8 mouse cellular contexts compared by ENCODE assay signal in genomic region chr11:58978027-58978705, GRCm38 (mm10). TPM values are rescaled to one million over a fixed set of nuclear protein-coding genes. Genes with fewer than 3 reads are reported as not detected.
A peak's percentile ranks its signal among the peaks of the same experiment; 100 is the strongest.
DNase-seq lines count a peak whose midpoint lies in the region; ATAC-seq and TF ChIP-seq lines count a peak whose summit lies in the region.

Gene Trim11, plus strand, starts transcription at chr11:58978093.

- peak; percentile 78 to 96 for TF ChIP-seq POLR2A in MEL (IDR thresholded peaks at IDR 0.05; ENCODE audit: control insufficient read depth in 1 of 2, insufficient read depth in 1 of 2, low read depth in 1 of 2, low read length in 2 of 2, poor library complexity in 1 of 2)

- no peak for TF ChIP-seq CTCF in MEL (IDR thresholded peaks at IDR 0.05 in 2 of 3, conservative IDR thresholded peaks at IDR 0.05 in 1 of 3; ENCODE audit: control insufficient read depth in 1 of 3, insufficient read depth in 1 of 3, low read depth in 2 of 3, low read length in 3 of 3, poor library complexity in 1 of 3, severe bottlenecking in 1 of 3)

- no peaks in the 10 kb centered on the region for H3K27me3 ChIP-seq in MEL (ENCODE audit: control insufficient read depth in 1 of 2, insufficient read depth in 2 of 2, low read length in 2 of 2)
- H3K27me3 ChIP-seq in forebrain, embryonic 14.5 days (replicated peaks; ENCODE audit: control insufficient read depth, insufficient read depth, low read length) = no peaks in the 10 kb centered on the region

- H3K4me3 ChIP-seq in MEL (ENCODE audit: control insufficient read depth in 1 of 2, insufficient read depth in 1 of 2, low read depth in 2 of 2, low read length in 2 of 2) = peak within 1 kb of the TSS; percentile 88 to 97
- H3K4me3 ChIP-seq in brown adipose tissue, adult 24 weeks (ENCODE audit: insufficient read depth, low read depth, low read length) = peak within 1 kb of the TSS; percentile 86
- peak within 1 kb of the TSS; percentile 99 for H3K4me3 ChIP-seq in forebrain, embryonic 14.5 days (ENCODE audit: low read depth, low read length)

- H3K9me3 ChIP-seq in MEL (replicated peaks; ENCODE audit: insufficient read depth, low read length) = no peaks in the 10 kb centered on the region
- H3K9me3 ChIP-seq in forebrain, embryonic 14.5 days (replicated peaks; ENCODE audit: control insufficient read depth, low read length) = no peaks in the 10 kb centered on the region

- TF ChIP-seq RAD21 in MEL (IDR thresholded peaks at IDR 0.05; ENCODE audit: low read depth, low read length) = no peak

- peak; percentile 92 for DNase-seq in MEL (ENCODE audit: low read depth, low spot score)
- peak; percentile 89 for DNase-seq in forebrain, embryonic 14.5 days (ENCODE audit: low spot score)
- DNase-seq in layer of hippocampus, adult 8-10 months (ENCODE audit: low spot score in 2 of 2) = no peak
- DNase-seq in lung, postnatal 10 days = peak; percentile 55
- peak; percentile 51 for DNase-seq in retina, adult 2 months (ENCODE audit: low read depth, low spot score)
- DNase-seq in thymus, postnatal 36 days = peak; percentile 69 to 76

- H3K9ac ChIP-seq in MEL (ENCODE audit: control insufficient read depth, low read depth, low read length, poor library complexity, severe bottlenecking) = peak within 1 kb of the TSS; percentile 81
- H3K9ac ChIP-seq in forebrain, embryonic 14.5 days (ENCODE audit: low read length) = peak within 1 kb of the TSS; percentile 91

- no peak for TF ChIP-seq EP300 in MEL (IDR thresholded peaks at IDR 0.05; ENCODE audit: low read depth in 1 of 2, low read length in 2 of 2)

- H3K79me2 ChIP-seq in MEL (ENCODE audit: control insufficient read depth, insufficient read depth, low read length, poor library complexity) = peaks cover 52% of the 10 kb centered on the region

- peak; percentile 89 for ATAC-seq in forebrain, embryonic 14.5 days
- peak; percentile 40 to 54 for ATAC-seq in hematopoietic stem cell, adult 5-6 weeks (replicated peaks in 1 of 2; ENCODE audit: insufficient read depth in 1 of 2, low FRiP score in 2 of 2, low TSS enrichment in 1 of 2, low read depth in 1 of 2, poor library complexity in 2 of 2, severe bottlenecking in 2 of 2)

- peak within 1 kb of the TSS; percentile 89 for H3K27ac ChIP-seq in MEL (ENCODE audit: control insufficient read depth, low read depth, low read length)
- H3K27ac ChIP-seq in brown adipose tissue, adult 24 weeks (replicated peaks; ENCODE audit: low read depth, low read length) = peak within 1 kb of the TSS; percentile 70
- peak within 1 kb of the TSS; percentile 48; the same call in 1 of the 2 replicates for H3K27ac ChIP-seq in forebrain, embryonic 14.5 days (ENCODE audit: low read depth, low read length)

- peak within 1 kb of the TSS; percentile 100 for H3K4me2 ChIP-seq in forebrain, embryonic 14.5 days (ENCODE audit: low read length)

- peaks cover 5 to 23% of the 10 kb centered on the region in 2 experiments; a peak in 3 of 4 replicates for H3K36me3 ChIP-seq in MEL (ENCODE audit: control insufficient read depth in 1 of 2, insufficient read depth in 2 of 2, low read length in 2 of 2)
- peaks cover 14% of the 10 kb centered on the region for H3K36me3 ChIP-seq in forebrain, embryonic 14.5 days (ENCODE audit: control insufficient read depth, insufficient read depth, low read length)

- under 1% methylated on average over 64 of the region's 64 CpGs for WGBS in forebrain, embryonic 14.5 days

- peaks cover 15 to 18% of the 10 kb centered on the region in 2 experiments for H3K4me1 ChIP-seq in MEL (ENCODE audit: control insufficient read depth in 1 of 2, insufficient read depth in 2 of 2, low read length in 2 of 2)
- H3K4me1 ChIP-seq in brown adipose tissue, adult 24 weeks (ENCODE audit: control insufficient read depth, insufficient read depth, insufficient read length, low read length) = peaks cover 14% of the 10 kb centered on the region
- H3K4me1 ChIP-seq in forebrain, embryonic 14.5 days (ENCODE audit: control insufficient read depth, insufficient read depth, low read length) = peaks cover 18% of the 10 kb centered on the region

TF ChIP-seq in MEL, 35 proteins besides CTCF, POLR2A, EP300 and RAD21:
- TF ChIP-seq MYC (IDR thresholded peaks at IDR 0.05; ENCODE audit: low read depth, low read length) (0 out of 2 replicates have a peak, but pooled peaks have one; percentile 20), POLR2AphosphoS2 (IDR thresholded peaks at IDR 0.05; ENCODE audit: low read length) (peak; percentile 93; the same call in 1 of the 2 replicates), MAFK (IDR thresholded peaks at IDR 0.05; ENCODE audit: borderline replicate concordance, low read depth, low read length) (no peak), KAT2A (conservative IDR thresholded peaks at IDR 0.05; ENCODE audit: low read depth, low read length) (no peak; the same call in 1 of the 2 replicates), MXI1 (IDR thresholded peaks at IDR 0.05; ENCODE audit: low read depth, low read length) (peak; percentile 50), E2F4 (IDR thresholded peaks at IDR 0.05; ENCODE audit: borderline replicate concordance, low read depth, low read length) (no peak), CHD1 (IDR thresholded peaks at IDR 0.05; ENCODE audit: low read depth, low read length) (no peak; the same call in 1 of the 2 replicates), JUND (IDR thresholded peaks at IDR 0.05; ENCODE audit: low read depth, low read length) (no peak), MYB (IDR thresholded peaks at IDR 0.05; ENCODE audit: low read depth, low read length) (no peak), GATA1 (IDR thresholded peaks at IDR 0.05; ENCODE audit: low read depth, low read length) (no peak), TBP (IDR thresholded peaks at IDR 0.05; ENCODE audit: low read depth, low read length) (peak; percentile 91), CHD2 (IDR thresholded peaks at IDR 0.05; ENCODE audit: low read length) (no peak), POLR2AphosphoS5 (IDR thresholded peaks at IDR 0.05; ENCODE audit: borderline replicate concordance, low read depth, low read length) (no peak), SMC3 (IDR thresholded peaks at IDR 0.05; ENCODE audit: low read depth, low read length) (no peak), ZC3H11A (IDR thresholded peaks at IDR 0.05; ENCODE audit: low read depth, low read length) (no peak), BHLHE40 (IDR thresholded peaks at IDR 0.05; ENCODE audit: borderline replicate concordance, low read depth, low read length) (no peak), TAL1 (IDR thresholded peaks at IDR 0.05; ENCODE audit: low read length) (no peak), ZKSCAN1 (IDR thresholded peaks at IDR 0.05; ENCODE audit: low read depth, low read length) (no peak), SIN3A (IDR thresholded peaks at IDR 0.05; ENCODE audit: low read length) (peak; percentile 93), GABPA (IDR thresholded peaks at IDR 0.05; ENCODE audit: low read depth, low read length) (0 out of 2 replicates have a peak, but pooled peaks have one; percentile 17), TCF12 (IDR thresholded peaks at IDR 0.05; ENCODE audit: low read depth, low read length) (peak; percentile 59; the same call in 1 of the 2 replicates), MEF2A (IDR thresholded peaks at IDR 0.05; ENCODE audit: extremely low read depth, insufficient replicate concordance, low read depth, low read length, poor library complexity, severe bottlenecking) (no peak), NRF1 (IDR thresholded peaks at IDR 0.05; ENCODE audit: insufficient read depth, low read depth, low read length, poor library complexity, severe bottlenecking) (0 out of 2 replicates have a peak, but pooled peaks have one; percentile 5), RCOR1 (IDR thresholded peaks at IDR 0.05; ENCODE audit: low read depth, low read length) (no peak), ZNF384 (IDR thresholded peaks at IDR 0.05; ENCODE audit: low read depth, low read length) (peak; percentile 74), NELFE (IDR thresholded peaks at IDR 0.05; ENCODE audit: low read depth, low read length) (peak; percentile 96), ETS1 (IDR thresholded peaks at IDR 0.05; ENCODE audit: low read depth, low read length) (no peak), ZMIZ1 (IDR thresholded peaks at IDR 0.05; ENCODE audit: low read depth, low read length) (peak; percentile 83), USF1 (IDR thresholded peaks at IDR 0.05; ENCODE audit: low read depth, low read length) (no peak), MAX (IDR thresholded peaks at IDR 0.05; ENCODE audit: low read length) (no peak; the same call in 1 of the 2 replicates), ELF1 (IDR thresholded peaks at IDR 0.05; ENCODE audit: low read depth, low read length) (peak; percentile 95), USF2 (IDR thresholded peaks at IDR 0.05; ENCODE audit: borderline replicate concordance in 1 of 2, insufficient read depth in 1 of 2, low read depth in 1 of 2, low read length in 2 of 2) (no peak), MAZ (IDR thresholded peaks at IDR 0.05; ENCODE audit: low read depth, low read length) (peak; percentile 30; the same call in 1 of the 2 replicates), UBTF (IDR thresholded peaks at IDR 0.05; ENCODE audit: borderline replicate concordance, insufficient read depth, low read depth, low read length) (no peak), HCFC1 (IDR thresholded peaks at IDR 0.05; ENCODE audit: low read depth, low read length) (peak; percentile 89)
TF ChIP-seq in MEL: peak in this region for 14.

RNA-seq across cellular contexts. Expression of gene Trim11, which starts in this region (rescaled TPM):
- 22.9 and 27.0 TPM in 2 replicates for total RNA-seq in MEL (2012; rRNA removed)
- 10 to 100 TPM in 1 of 2 experiments, not detected in 1; 24.8 TPM for polyA plus RNA-seq in MEL (2012; ENCODE audit: insufficient read depth in 1 of 2, insufficient read length in 2 of 2, low read depth in 1 of 2, low replicate concordance in 2 of 2, missing spikeins in 1 of 2)
- 3.8 and 4.8 TPM in 2 replicates for polyA plus RNA-seq in brown adipose tissue, adult 24 weeks (2012; ENCODE audit: insufficient read depth, insufficient read length, missing spikeins)
- 20.7 and 24.0 TPM in 2 replicates for polyA plus RNA-seq in forebrain, embryonic 14.5 days (2014; fragmentation: Nextera tagmentation; extraction: Ambion mirVana)
- total RNA-seq in hematopoietic stem cell, adult 5-6 weeks (2017) = 21.0 and 27.6 TPM in 2 replicates
- 10 to 100 TPM; 28.4 to 32.5 (median 31.0) TPM for total RNA-seq in layer of hippocampus, adult 8-10 months (2022)

Comparison
In these comparisons a context has a peak if more than half of its experiments do, and no peak if none do; other contexts are left out.
1. DNase-seq: peak in MEL (single experiment), forebrain, embryonic 14.5 days (single experiment), lung, postnatal 10 days (single experiment), retina, adult 2 months (single experiment) and thymus, postnatal 36 days (2 of 2); none in layer of hippocampus, adult 8-10 months (0 of 2).
2. Peak in every context shown above with its lines, with median percentiles within 50 percentile points of each other: H3K27ac ChIP-seq and H3K4me3 ChIP-seq.